Mouse (Mus musculus) kidney, adult 9 months (tissue): ENCODE measurements around the gene Olfr101.

Experiments
- DNase-seq: peaks from one replicate; pipeline ENCODE4 v3.0.0; 2022

Olfr101 gene

DNA sequence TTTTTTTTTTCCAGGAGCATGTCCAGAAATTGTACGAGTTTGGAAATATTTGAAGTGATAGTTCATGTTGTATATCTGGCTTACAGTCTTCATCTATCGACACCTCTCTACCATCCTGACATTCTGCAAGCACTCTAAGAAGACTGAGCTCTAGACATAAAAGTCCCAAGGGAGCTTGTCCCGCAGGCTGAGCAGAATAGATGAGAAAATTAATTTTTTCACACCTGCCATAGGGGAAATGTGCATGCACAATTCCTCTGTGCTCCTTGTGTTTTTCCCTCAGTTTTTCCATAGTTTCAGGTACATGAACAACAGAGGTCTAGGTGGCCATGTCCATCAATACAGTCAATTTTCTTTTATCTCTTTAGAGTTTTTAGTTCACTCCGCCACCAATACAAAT is at the start of gene Olfr101:
TSS of gene Olfr101 (minus strand) at position 101 of the 400 bp plus-strand sequence.
- DNase-seq: no peak

GRCm38 (mm10) chr17:37339598-37339997 is 35.5 kb upstream of the Olfr101 start, which contains the start of gene Olfr103:
TSS of gene Olfr103 (minus strand) at chr17:37339698.
- DNase-seq: no peak

DNA sequence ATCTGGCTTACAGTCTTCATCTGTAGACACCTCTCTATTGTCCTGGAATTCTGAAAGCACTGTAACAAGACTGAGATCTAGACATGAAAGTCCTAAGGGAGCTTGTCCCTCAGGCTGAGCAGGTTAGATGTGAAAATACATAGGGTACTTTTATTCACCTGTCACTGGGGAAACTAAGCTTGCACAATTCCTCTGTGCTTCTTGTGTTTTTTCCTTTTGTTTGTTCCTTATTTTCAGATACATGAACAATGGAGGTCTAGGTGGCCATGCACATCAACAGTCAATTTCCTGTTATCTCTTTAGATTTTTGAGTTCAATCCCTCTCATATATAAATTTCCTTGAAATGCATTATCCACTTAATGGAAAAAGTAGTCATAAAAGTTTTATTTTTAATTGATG is 12.8 kb upstream of the Olfr101 start, which contains the start of gene Olfr102:
TSS of gene Olfr102 (minus strand) at position 101 of the 400 bp plus-strand sequence.
- DNase-seq: no peak

- DNase-seq: no peak
Measured at GRCm38 (mm10) chr17:37310146-37310699, 6.1 kb upstream of the Olfr101 start.

DNA sequence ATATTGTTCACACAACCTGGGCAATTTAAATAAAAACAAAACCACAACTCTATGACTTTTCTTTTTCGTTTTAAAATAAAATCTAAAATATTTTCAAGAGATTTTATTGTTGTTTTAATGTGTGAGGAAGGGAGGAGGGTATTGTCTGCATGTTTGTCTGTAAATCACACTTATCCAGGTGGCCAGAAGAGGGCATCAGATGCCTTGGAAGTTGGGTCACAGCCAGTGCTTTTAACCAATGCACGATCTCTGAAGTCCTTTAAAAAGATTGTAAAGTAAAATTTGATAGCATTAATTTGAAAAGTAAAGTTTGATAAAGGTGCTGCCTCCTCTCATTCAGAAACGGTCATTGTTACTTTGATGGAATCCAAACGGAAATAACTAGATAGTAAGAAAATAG is 4.4 kb upstream of the Olfr101 start:
- DNase-seq: peak; percentile 17

- DNase-seq: no peak
Measured at GRCm38 (mm10) chr17:37283360-37283759, 20.8 kb downstream of the Olfr101 start, which contains the start of gene Olfr99. TSS of gene Olfr99 (minus strand) at chr17:37283460.

DNA sequence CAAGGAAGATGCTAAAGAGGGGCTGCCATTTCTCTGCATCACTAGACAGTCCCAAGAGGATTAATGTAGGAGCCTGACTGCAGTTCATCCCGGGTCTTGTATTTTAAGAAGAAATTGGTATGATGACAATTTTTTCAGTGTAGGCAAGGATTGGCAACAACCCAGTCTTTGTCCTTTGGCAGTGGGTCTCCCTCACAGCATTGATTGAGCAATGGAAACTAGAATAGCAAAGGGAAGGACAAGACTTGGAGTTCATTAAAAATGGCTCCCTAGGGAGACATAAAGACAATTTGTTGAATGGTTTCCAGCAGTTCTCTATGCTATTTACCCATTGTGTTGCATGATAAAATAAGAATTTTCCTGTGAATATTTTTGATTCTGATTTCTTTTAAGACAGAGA is 23.8 kb downstream of the Olfr101 start:
- DNase-seq: peak; percentile 11

DNA sequence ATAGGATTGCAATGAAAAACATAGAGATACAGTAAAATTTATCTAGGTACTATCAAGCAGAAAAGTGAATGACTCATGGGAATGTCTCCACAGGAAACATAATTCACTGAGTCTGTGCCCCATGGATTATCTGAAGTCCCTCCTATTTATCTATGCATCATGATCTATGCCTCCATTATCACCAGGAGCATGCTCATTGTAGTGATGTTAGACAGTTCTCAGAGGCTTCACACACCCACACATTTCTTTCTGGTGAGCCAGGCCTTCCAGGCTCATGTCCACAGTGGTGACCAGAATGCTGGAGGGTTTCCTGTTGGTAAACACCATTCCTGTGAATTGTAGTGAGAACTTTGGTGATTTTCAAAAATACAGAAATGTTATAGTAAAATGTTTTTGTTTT is 27.5 kb downstream of the Olfr101 start:
- DNase-seq: no peak

DNA sequence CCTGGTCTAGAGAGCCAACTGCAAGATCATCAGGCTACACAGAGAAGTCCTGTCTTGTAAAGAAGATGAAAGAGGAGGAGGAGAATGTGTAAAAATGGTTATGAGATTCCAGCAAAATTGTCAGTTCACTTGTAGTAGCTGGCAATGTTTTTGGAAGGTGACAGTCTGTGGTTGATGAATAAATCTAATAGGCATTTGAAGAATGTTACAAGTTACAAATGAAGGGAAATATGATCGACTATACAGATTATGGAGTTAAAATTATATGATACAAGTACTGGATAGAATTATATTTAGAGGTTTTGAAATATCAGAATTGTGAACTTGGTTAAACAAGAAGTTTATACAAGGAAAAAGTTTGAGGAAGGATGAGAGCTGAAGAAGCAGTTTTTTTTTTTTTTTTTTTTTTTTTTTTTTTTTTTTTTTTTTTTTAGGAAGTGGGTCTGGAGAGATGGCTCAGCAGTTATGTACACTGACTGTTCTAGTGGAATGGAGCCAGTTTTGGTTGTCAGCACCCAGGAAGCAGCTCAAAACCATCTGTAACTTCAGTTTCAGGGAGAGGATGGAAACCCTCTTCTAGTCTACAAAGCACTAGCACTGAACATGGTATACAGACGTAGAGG is 28.4 kb downstream of the Olfr101 start:
- DNase-seq: no peak

GRCm38 (mm10) chr17:37270702-37271092 is 33.4 kb downstream of the Olfr101 start:
- peak; percentile 72 for DNase-seq

GRCm38 (mm10) chr17:37270058-37270701 is 33.9 kb downstream of the Olfr101 start, which contains the start of gene H2-M3:
TSS of gene H2-M3 (plus strand) at chr17:37270220.
- peak; percentile 96 for DNase-seq

DNA sequence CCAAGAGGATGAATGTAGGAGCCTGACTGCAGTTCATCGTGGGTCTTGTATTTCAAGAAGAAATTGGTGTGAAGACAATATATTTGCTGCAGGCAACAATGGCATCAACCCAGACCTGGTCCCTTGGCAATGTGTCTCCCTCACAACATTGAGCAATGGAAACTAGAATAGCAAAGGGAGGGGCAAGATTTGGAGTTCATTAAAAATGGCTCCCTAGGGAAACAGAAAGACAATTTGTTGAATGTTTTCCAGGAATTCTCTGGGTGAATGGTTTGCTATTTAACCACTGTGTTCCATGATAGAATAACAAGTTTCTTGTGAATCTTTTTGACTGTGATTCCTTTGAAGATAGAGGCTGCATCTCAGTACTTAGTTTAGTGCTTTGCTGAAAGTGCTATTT is 40.5 kb downstream of the Olfr101 start, which contains the start of gene Olfr98:
TSS of gene Olfr98 (minus strand) at position 124 of the 400 bp plus-strand sequence.
- DNase-seq: no peak

- DNase-seq: peak; percentile 14
Measured at GRCm38 (mm10) chr17:37250544-37250943, 53.6 kb downstream of the Olfr101 start.

GRCm38 (mm10) chr17:37249460-37249859 is 54.7 kb downstream of the Olfr101 start:
- no peak for DNase-seq
